Comparison of ENCODE assay signal across 10 mouse cellular contexts in genomic region chr4:120612304-120613080, GRCm38 (mm10). TPM values are rescaled to one million over a fixed set of nuclear protein-coding genes. Genes with fewer than 3 reads are reported as not detected.
A peak's percentile ranks its signal among the peaks of the same experiment; 100 is the strongest.
DNase-seq lines count a peak whose midpoint lies in the region; ATAC-seq and TF ChIP-seq lines count a peak whose summit lies in the region.
"Had no signal": no experiment of that assay in that cellular context is flagged by ENCODE, and none has a peak within 500 bp of the region (broad histone marks: within the 10 kb centered on the region; RNA-seq: fewer than 3 reads in every experiment).

No protein-coding gene starts in this region.

- no peaks in the 10 kb centered on the region for H3K9me3 ChIP-seq in hindbrain, embryonic 16.5 days (ENCODE audit: control insufficient read depth, low read length)

- 37% methylated on average over 9 of the region's 9 CpGs for WGBS in thymus, adult 2 months
- 25% methylated on average over 9 of the region's 9 CpGs for WGBS in hindbrain, embryonic 16.5 days

- no peaks in the 10 kb centered on the region; the same call in 1 of the 2 replicates for H3K27me3 ChIP-seq in thymus, adult 2 months (ENCODE audit: control insufficient read depth, insufficient read depth, low read length)
- H3K27me3 ChIP-seq in hindbrain, embryonic 16.5 days (replicated peaks; ENCODE audit: control insufficient read depth, insufficient read depth, low read length), result no peaks in the 10 kb centered on the region

- H3K4me3 ChIP-seq in thymus, adult 2 months (ENCODE audit: control insufficient read depth, insufficient read depth, low read length), result peak overlapping the region; percentile 45
- no peak overlapping the region for H3K4me3 ChIP-seq in hindbrain, embryonic 16.5 days (ENCODE audit: low read length)

- no peak for TF ChIP-seq POLR2A in thymus, adult 2 months (IDR thresholded peaks at IDR 0.05; ENCODE audit: control insufficient read depth, extremely low read depth, insufficient read depth, low read length, poor library complexity)

- H3K4me1 ChIP-seq in thymus, adult 2 months (replicated peaks; ENCODE audit: control insufficient read depth, insufficient read depth, low read length), result peaks cover 45% of the 10 kb centered on the region
- no peaks in the 10 kb centered on the region; the same call in 1 of the 2 replicates for H3K4me1 ChIP-seq in hindbrain, embryonic 16.5 days (ENCODE audit: control insufficient read depth, insufficient read depth, low read depth, low read length)

- no peak overlapping the region; the same call in 1 of the 2 replicates for H3K9ac ChIP-seq in hindbrain, embryonic 16.5 days (ENCODE audit: low read depth, low read length)

- no peak for TF ChIP-seq CTCF in thymus, adult 2 months (IDR thresholded peaks at IDR 0.05; ENCODE audit: borderline replicate concordance, control insufficient read depth, extremely low read depth, insufficient read depth, low read length, poor library complexity)

- H3K27ac ChIP-seq in thymus, adult 2 months (ENCODE audit: control insufficient read depth, insufficient read depth, low read length), result peak overlapping the region; percentile 57
- no peak overlapping the region for H3K27ac ChIP-seq in hindbrain, embryonic 16.5 days (ENCODE audit: low read depth, low read length)

- no peaks in the 10 kb centered on the region for H3K36me3 ChIP-seq in thymus, adult 2 months (ENCODE audit: control insufficient read depth, insufficient read depth, low read length)
- H3K36me3 ChIP-seq in hindbrain, embryonic 16.5 days (ENCODE audit: control insufficient read depth, insufficient read depth, low read length), result no peaks in the 10 kb centered on the region

- peak; percentile 32 to 57 for DNase-seq in adrenal gland, adult (ENCODE audit: inconsistent age in 2 of 2, low spot score in 1 of 2)
- DNase-seq in adrenal gland, postnatal 25 days, result no peak
- peak; percentile 9 for DNase-seq in thymus, adult 2 months
- no peak for DNase-seq in thymus, postnatal 10 days (ENCODE audit: low spot score in 2 of 2)
- DNase-seq in thymus, postnatal 4 days, result peak; percentile 28
- no peak for DNase-seq in layer of hippocampus, adult 9-10 months (ENCODE audit: low spot score)
- DNase-seq in urinary bladder, adult 2 months (ENCODE audit: low spot score), result no peak

- H3K4me2 ChIP-seq in hindbrain, embryonic 16.5 days (ENCODE audit: low read length), result peak overlapping the region; percentile 3; the same call in 1 of the 2 replicates

- ATAC-seq in hindbrain, embryonic 16.5 days, result no peak

RNA-seq across cellular contexts. Expression of gene Gm8439, which starts 23.9 kb away (rescaled TPM):
- not detected in 2 replicates for total RNA-seq in adrenal gland, postnatal 25 days (2021)
- polyA plus RNA-seq in thymus, adult 2 months (2012; rRNA removed), result not detected in 2 replicates
- not detected in 2 replicates for polyA plus RNA-seq in hindbrain, embryonic 16.5 days (2015; fragmentation: Nextera tagmentation; extraction: Ambion mirVana)
- not detected in 2 replicates for polyA plus RNA-seq in urinary bladder, adult 2 months (2012; rRNA removed)
- polyA plus RNA-seq: limb, embryonic 11.5 days; spleen, adult 2 months had no signal

RNA-seq across cellular contexts. Expression of gene Ctps, which starts 42.4 kb away (rescaled TPM):
- total RNA-seq in adrenal gland, postnatal 25 days (2021), result 30.5 and 41.3 TPM in 2 replicates
- 13.8 and 14.7 TPM in 2 replicates for polyA plus RNA-seq in thymus, adult 2 months (2012; rRNA removed)
- polyA plus RNA-seq in hindbrain, embryonic 16.5 days (2015; fragmentation: Nextera tagmentation; extraction: Ambion mirVana), result 76.4 and 77.1 TPM in 2 replicates
- 50.6 and 55.6 TPM in 2 replicates for polyA plus RNA-seq in urinary bladder, adult 2 months (2012; rRNA removed)

RNA-seq across cellular contexts. Expression of gene Cited4, which starts 53.9 kb away (rescaled TPM):
- 61.7 and 80.0 TPM in 2 replicates for total RNA-seq in adrenal gland, postnatal 25 days (2021)
- 6.5 and 9.2 TPM in 2 replicates for polyA plus RNA-seq in thymus, adult 2 months (2012; rRNA removed)
- polyA plus RNA-seq in hindbrain, embryonic 16.5 days (2015; fragmentation: Nextera tagmentation; extraction: Ambion mirVana), result 1.2 and 2.4 TPM in 2 replicates
- 7.3 and 9.1 TPM in 2 replicates for polyA plus RNA-seq in urinary bladder, adult 2 months (2012; rRNA removed)

Comparison
In these comparisons a context has a peak if more than half of its experiments do, and no peak if none do; other contexts are left out.
1. DNase-seq: peak in adrenal gland, adult (2 of 2), thymus, adult 2 months (single experiment) and thymus, postnatal 4 days (single experiment); none in adrenal gland, postnatal 25 days (single experiment), thymus, postnatal 10 days (0 of 2), layer of hippocampus, adult 9-10 months (single experiment) and urinary bladder, adult 2 months (single experiment).